Mouse (Mus musculus): Measurements from ENCODE around the gene Pfdn5.

The Pfdn5 gene

DNA sequence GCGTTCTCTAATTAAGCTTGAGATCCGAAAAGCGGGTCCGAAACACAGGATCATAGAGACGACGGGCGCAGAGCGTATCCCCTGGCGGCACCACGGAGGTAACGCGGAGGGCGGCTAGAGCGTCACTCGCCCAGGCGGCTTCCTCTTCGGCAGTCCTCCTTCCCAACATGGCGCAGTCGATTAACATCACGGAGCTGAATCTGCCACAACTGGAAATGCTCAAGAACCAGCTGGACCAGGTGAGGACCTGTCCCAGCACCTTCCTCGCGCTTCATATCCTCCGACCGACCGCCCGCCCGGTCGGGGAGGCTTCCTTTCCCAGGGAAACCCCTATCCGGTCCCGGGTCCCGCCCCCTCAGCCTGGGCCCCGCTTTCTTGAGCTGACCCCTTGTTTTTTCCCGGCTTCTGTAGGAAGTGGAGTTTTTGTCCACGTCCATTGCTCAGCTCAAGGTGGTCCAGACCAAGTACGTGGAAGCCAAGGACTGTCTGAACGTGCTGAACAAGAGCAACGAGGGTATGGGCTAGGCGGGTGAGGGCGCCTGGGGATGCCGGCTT, at the start of gene Pfdn5:
Gene Pfdn5, plus strand, starts transcription at position 95 of the 555 bp plus-strand sequence.
- in situ Hi-C loops (cut with MboI; ENCODE audit: low pct_unique_long_range_greater_than_20kb in 1 of 2, low sequenced_read_pairs in 2 of 2, unreplicated experiment in 1 of 2) = no loop called here

DNA sequence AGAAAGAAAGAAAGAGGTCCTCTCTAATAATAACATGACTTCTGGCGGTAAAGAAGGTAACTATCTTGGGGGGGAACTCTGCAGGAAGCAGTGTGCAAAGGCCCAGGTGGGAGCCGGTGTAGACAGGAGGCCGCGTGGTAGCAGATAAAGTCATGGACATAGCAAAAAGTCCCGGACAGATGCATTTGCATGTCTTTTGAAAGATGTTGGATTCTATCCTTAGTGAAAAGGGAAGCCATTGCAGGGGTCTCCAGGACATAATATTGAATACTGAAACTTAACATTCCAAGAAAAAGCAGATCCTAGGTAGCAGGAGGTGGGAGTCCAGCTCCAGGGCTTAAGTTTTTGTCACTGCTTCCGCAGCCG, 47.2 kb upstream of the Pfdn5 start:
- in situ Hi-C loops (cut with MboI; ENCODE audit: low pct_unique_long_range_greater_than_20kb in 1 of 2, low sequenced_read_pairs in 2 of 2, unreplicated experiment in 1 of 2) = no loop called here

- in situ Hi-C loops (cut with MboI; ENCODE audit: low pct_unique_long_range_greater_than_20kb in 1 of 2, low sequenced_read_pairs in 2 of 2, unreplicated experiment in 1 of 2) = no loop called here
Observed at GRCm38 (mm10) chr15:102279092-102279782, 46.7 kb upstream of the Pfdn5 start, which contains the start of gene Mfsd5. Gene Mfsd5, plus strand, starts transcription at chr15:102279454.

DNA sequence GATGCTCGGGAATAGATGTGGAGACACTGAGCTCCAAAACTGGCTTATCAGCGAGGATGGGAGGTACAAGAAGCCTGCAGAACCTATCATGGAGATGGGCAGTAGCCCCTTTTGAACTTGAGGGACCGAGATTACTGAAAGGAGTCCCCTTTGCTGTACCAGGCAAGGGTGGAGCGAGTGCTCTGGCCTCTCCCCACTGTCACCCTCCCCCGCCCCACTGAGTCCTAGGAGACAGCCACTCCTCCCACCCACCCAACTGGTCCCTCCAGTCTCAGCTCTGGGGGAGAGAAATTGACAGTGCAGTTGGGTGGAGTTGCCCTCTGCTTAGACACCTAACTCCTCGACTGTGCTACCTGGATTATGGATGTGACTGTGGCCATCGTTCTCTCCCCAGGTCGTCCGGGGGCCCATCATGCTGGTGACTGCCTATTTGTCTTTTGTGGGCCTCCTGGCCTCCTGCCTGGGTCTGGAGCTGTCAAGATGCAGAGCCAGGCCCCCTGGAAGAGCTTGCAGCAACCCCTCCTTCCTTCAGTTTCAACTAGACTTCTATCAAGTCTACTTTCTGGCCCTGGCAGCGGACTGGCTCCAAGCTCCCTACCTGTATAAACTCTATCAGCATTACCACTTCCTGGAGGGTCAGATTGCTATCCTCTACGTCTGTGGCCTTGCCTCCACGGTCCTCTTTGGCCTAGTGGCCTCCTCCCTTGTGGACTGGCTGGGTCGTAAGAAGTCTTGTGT, 46.0 kb upstream of the Pfdn5 start:
- in situ Hi-C loops (cut with MboI; ENCODE audit: low pct_unique_long_range_greater_than_20kb in 1 of 2, low sequenced_read_pairs in 2 of 2, unreplicated experiment in 1 of 2) = no loop called here

DNA sequence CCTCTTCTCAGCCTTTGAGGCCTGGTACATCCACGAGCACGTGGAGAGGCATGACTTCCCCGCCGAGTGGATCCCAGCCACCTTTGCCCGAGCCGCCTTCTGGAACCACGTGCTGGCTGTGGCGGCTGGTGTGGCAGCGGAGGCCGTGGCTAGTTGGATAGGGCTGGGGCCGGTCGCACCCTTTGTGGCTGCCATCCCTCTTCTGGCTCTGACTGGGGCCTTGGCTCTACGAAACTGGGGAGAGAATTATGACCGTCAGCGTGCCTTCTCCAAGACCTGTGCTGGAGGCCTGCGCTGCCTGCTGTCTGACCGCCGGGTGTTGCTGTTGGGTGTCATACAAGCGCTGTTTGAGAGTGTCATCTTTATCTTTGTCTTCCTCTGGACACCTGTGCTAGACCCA, 45.3 kb upstream of the Pfdn5 start:
- in situ Hi-C loops (cut with MboI; ENCODE audit: low pct_unique_long_range_greater_than_20kb in 1 of 2, low sequenced_read_pairs in 2 of 2, unreplicated experiment in 1 of 2) = no loop called here

- in situ Hi-C loops (cut with MboI; ENCODE audit: low pct_unique_long_range_greater_than_20kb in 1 of 2, low sequenced_read_pairs in 2 of 2, unreplicated experiment in 1 of 2) = no loop called here
Observed at GRCm38 (mm10) chr15:102282463-102283292, 43.2 kb upstream of the Pfdn5 start.

GRCm38 (mm10) chr15:102283648-102284047, 42.3 kb upstream of the Pfdn5 start:
- in situ Hi-C loops (cut with MboI; ENCODE audit: low pct_unique_long_range_greater_than_20kb in 1 of 2, low sequenced_read_pairs in 2 of 2, unreplicated experiment in 1 of 2) = no loop called here

- in situ Hi-C loops (cut with MboI; ENCODE audit: low pct_unique_long_range_greater_than_20kb in 1 of 2, low sequenced_read_pairs in 2 of 2, unreplicated experiment in 1 of 2) = no loop called here
Observed at GRCm38 (mm10) chr15:102287395-102287794, 38.5 kb upstream of the Pfdn5 start.

DNA sequence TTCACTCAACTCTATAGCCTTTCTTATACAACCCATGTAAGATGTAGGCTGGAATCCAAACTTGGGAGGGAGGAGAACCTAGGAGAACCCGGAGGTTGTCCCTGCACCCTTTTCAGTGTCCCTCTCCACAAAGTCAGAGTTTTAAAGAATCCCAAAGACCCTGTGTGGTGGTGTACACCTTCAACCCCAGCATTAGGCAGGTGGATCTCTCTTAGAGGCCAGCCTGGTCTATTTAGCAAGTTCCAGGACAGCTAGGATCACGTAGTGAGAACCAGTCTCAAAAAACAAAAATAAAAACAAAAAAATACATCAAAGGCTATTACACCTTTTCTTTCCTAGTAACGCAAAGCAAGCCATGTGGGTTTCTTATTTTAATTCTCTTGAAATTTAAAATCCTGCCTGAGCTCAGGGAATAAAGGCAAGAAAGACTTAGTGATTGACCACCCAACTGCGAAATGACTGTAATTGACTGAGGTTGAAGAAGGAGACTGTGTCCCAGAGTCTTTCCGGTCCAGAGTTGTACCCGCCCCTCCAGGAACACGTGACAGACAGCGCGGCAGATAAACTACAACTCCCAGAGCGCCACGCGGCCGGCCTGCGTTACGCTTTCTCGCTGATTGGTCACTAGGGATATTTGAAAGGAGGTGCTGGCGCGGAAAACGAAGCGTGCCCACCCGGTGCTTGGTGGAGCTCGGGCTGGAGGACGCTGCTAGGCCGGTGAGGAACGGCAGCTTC, 30.1 kb upstream of the Pfdn5 start, which contains the start of gene Espl1:
Gene Espl1, plus strand, starts transcription at position 634 of the 735 bp plus-strand sequence.
- in situ Hi-C loops (cut with MboI; ENCODE audit: low pct_unique_long_range_greater_than_20kb in 1 of 2, low sequenced_read_pairs in 2 of 2, unreplicated experiment in 1 of 2) = no loop called here

DNA sequence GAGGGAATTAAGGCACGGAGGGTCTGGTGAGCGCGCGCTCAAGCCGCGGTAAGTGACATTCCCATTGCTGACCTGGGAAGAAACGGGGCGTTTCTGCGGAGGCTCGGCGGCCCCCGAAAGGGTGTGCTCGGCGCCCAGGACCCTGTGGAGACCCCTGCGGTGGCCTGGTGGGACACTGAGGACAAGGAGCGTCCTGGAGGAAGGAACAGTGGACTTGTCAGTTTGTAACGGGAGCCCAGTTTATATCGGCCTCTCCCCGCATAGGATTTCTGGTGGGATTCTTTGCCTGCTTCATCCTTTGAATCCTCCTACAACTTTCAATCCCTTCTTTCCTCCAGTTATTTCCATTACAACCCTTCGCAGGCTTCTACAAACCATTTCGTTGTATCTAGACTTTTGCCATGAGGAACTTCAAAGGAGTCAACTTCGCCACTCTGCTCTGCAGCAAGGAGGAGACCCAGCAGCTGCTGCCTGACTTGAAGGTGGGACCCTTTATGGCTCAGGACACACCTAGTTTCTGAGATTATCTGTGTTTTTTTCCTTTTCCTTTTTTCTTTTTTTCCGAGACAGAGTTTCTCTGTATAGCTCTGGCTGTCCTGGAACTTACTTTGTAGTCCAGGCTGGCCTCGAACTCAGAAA, 29.4 kb upstream of the Pfdn5 start:
- in situ Hi-C loops (cut with MboI; ENCODE audit: low pct_unique_long_range_greater_than_20kb in 1 of 2, low sequenced_read_pairs in 2 of 2, unreplicated experiment in 1 of 2) = no loop called here

- in situ Hi-C loops (cut with MboI; ENCODE audit: low pct_unique_long_range_greater_than_20kb in 1 of 2, low sequenced_read_pairs in 2 of 2, unreplicated experiment in 1 of 2) = no loop called here
Observed at GRCm38 (mm10) chr15:102302542-102302941, 23.4 kb upstream of the Pfdn5 start.

- in situ Hi-C loops (cut with MboI; ENCODE audit: low pct_unique_long_range_greater_than_20kb in 1 of 2, low sequenced_read_pairs in 2 of 2, unreplicated experiment in 1 of 2) = no loop called here
Observed at GRCm38 (mm10) chr15:102308717-102309116, 17.2 kb upstream of the Pfdn5 start.

DNA sequence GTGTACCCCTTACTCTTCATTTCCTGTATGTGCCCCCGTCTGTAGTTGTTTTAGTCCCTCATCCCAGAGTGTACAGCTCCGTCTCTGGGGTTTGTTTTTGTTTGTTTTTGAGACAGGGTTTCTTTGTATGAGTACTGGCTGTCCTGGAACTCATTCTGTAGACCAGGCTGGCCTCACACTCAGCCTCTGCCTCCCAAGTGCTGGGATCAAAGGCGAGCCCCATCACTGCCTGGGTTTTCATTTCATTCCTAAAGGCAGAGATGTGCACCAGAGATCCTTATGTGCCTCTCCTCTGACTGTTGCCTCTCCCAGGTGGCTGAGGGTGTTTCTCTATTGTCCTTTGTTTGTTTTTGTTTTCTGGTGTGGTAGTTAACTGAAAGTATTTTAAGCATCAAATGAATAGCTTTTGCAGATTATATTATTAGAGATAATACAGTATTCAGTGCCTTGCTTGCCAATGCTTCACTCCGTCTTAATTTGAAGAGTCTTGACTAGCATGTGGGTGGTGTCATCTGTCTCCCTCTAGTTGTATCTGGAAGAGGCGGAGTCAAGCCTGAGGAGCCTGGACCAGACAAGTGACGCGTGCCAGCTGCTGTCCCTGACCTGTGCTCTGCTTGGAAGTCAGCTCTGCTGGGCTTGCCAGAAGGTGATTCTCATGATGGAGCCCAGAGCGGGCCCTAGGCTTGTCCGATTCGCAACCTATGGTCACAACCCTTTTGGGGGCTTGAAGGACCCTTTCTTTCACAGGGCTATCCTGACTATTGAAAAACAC, 15.7 kb upstream of the Pfdn5 start:
- in situ Hi-C loops (cut with MboI; ENCODE audit: low pct_unique_long_range_greater_than_20kb in 1 of 2, low sequenced_read_pairs in 2 of 2, unreplicated experiment in 1 of 2) = loop anchor here in 1 of 2 experiments (10.0 kb wide), 1 partner anchor 225 kb away; no protein-coding TSS in a partner anchor

DNA sequence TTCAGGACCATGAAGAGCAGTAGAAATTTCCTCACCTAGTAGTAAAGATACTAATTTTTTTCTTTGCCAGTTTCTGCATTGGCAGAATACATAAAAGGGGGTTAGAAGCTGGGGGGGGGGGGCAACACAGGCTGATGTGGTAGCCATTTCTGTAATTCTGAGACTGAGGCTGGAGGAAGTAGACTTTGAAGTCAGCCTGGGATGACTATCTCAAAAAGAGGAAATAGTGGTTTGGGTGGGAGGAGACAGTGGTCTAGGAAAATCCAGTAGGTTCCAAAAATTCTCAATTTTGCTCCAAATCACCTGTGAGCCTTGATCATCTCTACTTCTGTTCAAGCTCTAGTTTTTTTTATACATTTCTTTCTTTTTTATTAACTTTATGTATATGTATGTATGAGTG, 14.4 kb upstream of the Pfdn5 start:
- in situ Hi-C loops (cut with MboI; ENCODE audit: low pct_unique_long_range_greater_than_20kb in 1 of 2, low sequenced_read_pairs in 2 of 2, unreplicated experiment in 1 of 2) = loop anchor here in 1 of 2 experiments (10.0 kb wide), 1 partner anchor 227 kb away; no protein-coding TSS in a partner anchor

- in situ Hi-C loops (cut with MboI; ENCODE audit: low pct_unique_long_range_greater_than_20kb in 1 of 2, low sequenced_read_pairs in 2 of 2, unreplicated experiment in 1 of 2) = loop anchor here in 1 of 2 experiments (10.0 kb wide), 1 partner anchor 230 kb away; no protein-coding TSS in a partner anchor
Observed at GRCm38 (mm10) chr15:102315292-102315691, 10.6 kb upstream of the Pfdn5 start.

GRCm38 (mm10) chr15:102316263-102316662, 9.7 kb upstream of the Pfdn5 start:
- in situ Hi-C loops (cut with MboI; ENCODE audit: low pct_unique_long_range_greater_than_20kb in 1 of 2, low sequenced_read_pairs in 2 of 2, unreplicated experiment in 1 of 2) = loop anchor here in 1 of 2 experiments (10.0 kb wide), 1 partner anchor 231 kb away; no protein-coding TSS in a partner anchor
